Mouse (Mus musculus): Measurements from ENCODE around the gene Defb48.

Gene Defb48

DNA sequence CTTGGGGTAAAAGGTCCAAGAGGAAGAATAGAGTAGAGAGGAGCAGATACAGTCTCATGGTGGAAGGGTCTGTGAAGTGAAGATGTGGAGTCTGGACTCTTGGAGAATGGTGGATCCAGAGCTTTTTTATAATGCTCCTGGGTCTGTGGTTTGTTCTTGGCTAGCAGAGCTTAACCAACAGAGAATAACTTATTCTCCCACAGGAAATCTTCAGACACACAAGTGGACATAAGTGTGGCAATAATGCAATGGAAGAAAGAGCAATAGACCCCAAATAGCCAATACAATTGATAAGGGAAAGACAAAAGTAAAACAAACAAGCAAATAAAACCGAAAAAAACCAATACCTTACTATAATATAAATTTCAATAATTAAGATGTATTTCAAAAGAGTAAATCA is at the start of gene Defb48:
Gene Defb48 (minus strand): TSS at position 101 of the 400 bp plus-strand sequence.
- no peak for DNase-seq (ENCODE audit: low spot score)

DNA sequence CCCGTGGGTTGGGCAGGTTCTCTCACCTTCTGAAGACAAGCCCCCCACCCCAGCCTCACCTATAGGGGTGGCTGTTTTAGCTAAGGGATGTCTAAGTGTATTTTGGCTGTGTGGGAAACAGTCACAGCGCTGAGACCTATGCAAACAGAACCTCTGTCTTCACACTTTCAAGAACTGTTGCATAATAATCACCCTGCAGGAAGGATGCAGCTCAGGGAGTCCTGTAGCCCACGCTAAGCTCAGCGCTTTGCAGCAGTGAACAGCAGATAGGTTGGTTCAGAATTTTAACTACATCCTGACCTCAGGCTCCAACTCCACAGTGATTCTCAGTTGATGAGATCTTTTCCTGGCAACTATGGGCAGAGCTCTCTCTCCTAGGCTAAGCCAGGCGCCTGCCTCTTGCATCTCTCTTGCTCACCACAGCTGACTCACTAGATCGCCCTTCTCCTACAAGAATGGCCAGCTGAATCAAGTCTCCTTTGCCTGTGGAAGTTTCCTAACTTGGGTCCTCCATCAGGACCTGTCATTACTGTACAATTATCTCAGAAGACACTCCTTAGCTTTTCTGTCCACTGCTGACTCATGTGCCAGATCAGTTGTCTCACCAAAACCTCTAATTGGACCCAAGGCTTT is 36.3 kb upstream of the Defb48 start:
- DNase-seq (ENCODE audit: low spot score), result no peak

DNA sequence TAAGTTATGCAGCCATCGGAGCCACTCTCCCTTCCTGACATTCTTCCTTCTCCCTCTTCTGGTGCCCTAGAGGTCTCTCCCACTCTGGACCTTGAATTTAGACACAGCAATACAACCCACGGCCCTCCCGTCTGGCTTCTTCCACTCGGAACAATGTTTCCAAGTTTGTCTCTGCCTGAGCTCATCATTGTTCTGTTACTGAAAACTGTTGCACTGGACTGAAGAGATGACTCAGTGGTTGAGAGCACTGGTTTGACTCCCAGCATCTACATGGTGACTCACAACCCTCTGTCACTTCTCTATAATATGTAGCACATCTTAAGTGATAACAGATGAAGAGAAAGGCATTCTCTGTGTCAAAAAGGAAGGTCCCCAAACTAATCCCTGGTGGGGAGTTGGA is 30.4 kb upstream of the Defb48 start:
- no peak for DNase-seq (ENCODE audit: low spot score)

DNA sequence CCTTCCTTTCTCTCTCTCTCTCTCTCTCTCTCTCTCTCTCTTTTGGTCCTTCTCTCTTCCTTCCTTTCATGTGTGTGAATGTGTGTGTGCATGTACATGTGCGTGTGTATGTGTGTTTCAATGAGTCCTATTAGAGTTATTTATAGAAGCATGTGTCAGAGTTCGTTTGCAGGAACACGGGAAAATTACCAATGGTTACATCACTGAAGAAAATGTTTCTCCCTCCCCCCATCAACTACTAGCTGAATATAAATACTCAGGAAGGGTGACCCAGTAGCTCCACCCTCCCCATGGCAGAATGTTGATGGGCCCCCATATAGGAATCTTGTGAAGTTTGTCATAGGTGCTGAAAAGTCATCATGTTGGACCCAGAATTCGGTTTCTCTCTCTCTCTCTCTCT is 28.8 kb upstream of the Defb48 start:
- no peak for DNase-seq (ENCODE audit: low spot score)

DNA sequence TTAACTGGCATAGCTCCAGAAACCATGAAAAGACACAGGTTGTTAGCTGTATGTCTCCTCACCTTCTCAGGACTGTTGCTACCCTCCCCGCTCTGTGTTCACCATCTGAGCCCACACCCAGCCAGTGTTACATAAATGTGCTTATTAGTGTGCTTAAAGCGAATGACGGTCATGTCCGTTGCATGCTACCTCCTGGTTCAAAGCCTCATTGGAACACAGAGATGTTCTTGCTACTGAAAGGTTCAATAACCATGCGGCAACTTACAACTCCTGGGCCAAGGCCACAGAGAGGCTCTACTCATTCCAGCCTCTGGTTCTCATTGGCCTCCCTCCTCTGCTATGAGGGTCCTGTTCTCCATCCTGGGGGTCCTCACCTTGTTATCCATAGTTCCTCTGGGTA is 27.2 kb upstream of the Defb48 start, which contains the start of gene Defb43:
Gene Defb43 (plus strand): TSS at position 301 of the 400 bp plus-strand sequence.
- no peak for DNase-seq (ENCODE audit: low spot score)

DNA sequence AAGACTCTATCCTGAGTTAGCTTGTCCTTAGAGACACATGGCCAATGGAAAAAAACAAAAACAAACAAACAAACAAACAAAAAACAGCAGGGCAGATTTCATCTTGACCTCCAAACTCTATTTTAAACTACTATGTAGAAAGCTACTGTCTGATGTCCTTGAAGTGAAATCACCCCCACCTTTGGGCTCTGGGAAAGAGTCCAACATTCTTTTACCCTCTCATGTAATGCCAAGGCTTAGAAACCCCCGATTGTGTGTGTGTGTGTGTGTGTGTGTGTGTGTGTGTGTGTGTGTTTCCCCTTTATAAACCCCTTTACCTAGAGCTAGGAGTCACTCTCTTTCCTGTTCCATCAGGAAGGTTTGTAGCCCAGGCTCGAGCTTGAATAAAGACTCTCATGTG is 18.3 kb upstream of the Defb48 start:
- DNase-seq (ENCODE audit: low spot score), result no peak

DNA sequence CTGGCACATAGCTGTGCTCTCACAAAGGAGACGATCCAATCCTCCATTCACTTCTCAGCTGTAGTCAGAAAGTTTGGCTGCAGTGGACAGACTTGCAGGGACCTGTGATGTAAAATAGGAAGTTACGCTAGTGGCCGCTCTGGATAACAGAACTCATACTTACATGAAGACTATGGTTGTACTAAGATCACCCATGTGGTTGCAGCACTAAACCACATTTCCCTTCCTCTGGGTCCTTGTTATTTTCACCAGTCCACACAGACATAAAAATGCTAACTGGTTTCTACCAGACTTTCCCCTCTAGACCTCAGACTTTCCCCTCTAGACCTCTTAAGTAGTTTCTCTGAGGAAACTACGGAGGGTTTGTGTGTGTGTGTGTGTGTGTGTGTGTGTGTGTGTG is 14.7 kb upstream of the Defb48 start:
- DNase-seq (ENCODE audit: low spot score), result no peak

DNA sequence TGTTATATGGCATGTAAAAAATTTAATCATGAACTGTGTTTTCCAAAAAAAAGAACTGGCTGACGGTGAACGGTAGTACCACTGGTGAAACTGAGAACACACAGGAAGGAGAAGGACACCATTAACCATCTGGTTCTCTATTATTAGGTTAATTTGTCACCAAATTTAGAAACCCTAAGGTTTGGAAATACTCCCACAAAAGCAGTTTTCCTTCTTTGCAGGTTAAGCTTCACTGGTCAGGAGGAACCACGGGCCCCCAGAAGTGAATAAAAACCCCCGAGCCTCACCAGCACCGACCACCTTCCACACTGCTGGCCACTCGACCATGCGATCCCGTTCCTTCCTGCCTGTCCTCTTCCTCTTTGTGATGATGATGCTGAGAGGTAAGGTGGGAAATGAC is 13.5 kb upstream of the Defb48 start, which contains the start of gene Defb47:
Gene Defb47 (plus strand): TSS at position 301 of the 400 bp plus-strand sequence.
- no peak for DNase-seq (ENCODE audit: low spot score)

DNA sequence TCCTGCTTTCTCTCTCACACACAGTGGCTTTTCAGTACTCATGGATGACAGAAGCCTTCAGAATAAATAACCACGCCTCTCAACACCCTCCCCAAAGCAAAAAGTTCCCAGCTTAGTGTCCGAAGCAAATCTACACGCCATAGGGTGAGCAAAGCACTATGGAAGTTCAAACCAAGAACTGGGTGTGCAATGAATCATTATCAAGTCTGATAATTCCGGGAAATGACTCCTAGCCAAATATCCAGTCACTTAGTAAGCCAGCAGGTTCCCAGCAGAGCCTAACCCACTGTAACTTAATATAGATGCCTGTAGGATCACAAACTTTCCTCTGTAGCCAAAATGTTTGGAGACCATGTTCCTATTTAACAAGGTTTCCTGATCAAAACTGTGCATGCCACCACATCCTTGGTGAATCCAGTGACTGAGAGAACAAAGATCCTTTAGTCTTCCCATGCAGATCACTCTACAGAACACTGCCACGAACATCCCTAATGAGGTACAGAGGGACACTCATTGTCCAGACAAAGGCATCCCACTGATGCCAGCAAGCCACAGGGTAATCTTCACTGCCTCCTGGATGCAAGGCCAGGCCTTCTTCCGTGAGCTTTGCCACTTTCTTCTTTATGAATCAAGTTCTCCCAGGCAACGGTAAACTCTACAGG is 7.7 kb upstream of the Defb48 start:
- no peak for DNase-seq (ENCODE audit: low spot score)

DNA sequence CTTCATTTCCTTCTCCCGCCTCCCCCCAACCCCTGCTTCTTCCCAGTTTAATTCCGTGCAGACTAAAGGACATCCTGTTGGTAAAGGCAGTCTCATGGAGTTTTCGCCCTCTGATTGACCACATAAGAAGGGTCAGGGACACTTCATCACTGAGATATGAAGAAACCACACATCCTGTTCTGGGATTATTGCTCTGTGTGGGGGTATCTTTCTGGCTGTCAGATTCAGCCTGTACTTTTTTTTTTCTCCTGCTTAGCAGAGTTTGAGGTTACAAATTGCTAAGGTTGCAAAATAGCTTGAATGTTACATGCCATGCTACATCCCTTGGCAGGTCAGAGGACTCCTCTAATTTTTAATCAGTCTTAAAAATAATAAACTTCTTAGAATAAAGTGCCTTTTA is 7.0 kb upstream of the Defb48 start:
- no peak for DNase-seq (ENCODE audit: low spot score)

DNA sequence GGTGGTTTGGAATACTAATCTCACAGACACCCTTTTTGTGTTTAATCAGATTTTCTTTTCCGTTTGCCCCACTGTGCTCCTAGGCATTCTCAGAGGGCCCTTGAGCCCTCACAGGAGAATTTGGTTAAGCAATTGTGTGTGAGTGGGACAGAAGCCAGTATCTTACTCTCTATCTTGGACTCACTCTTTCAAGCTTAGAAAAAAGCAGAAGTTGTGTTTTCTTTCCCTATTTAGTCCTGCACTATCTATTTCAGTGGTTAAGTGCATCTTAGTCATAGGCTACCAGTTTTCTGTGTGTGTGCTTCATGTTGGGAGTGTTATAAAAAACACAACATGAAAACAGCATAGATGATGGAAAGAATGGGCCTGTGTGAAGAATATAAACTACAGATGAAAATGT is 4.5 kb downstream of the Defb48 start:
- no peak for DNase-seq (ENCODE audit: low spot score)

DNA sequence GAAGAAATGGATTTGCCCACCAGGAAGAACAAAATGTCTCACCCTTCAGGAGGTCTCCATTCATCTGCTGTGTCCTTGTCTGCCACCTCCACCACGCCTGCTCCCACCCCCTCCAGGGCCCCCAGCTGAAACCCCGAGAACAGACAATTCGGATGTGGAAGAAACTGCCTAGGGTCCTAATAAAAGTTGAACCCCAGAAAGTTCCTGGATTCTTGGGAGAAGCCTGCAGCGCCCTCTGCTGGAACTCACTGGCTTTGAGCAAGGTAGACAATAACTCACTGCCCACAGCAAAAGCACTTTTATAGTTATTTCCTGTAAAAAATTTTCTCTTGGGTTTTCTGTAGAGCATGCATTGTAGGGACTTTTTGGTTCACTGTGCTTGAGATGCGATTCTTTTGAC is 9.3 kb downstream of the Defb48 start:
- DNase-seq (ENCODE audit: low spot score), result peak; percentile 24

DNA sequence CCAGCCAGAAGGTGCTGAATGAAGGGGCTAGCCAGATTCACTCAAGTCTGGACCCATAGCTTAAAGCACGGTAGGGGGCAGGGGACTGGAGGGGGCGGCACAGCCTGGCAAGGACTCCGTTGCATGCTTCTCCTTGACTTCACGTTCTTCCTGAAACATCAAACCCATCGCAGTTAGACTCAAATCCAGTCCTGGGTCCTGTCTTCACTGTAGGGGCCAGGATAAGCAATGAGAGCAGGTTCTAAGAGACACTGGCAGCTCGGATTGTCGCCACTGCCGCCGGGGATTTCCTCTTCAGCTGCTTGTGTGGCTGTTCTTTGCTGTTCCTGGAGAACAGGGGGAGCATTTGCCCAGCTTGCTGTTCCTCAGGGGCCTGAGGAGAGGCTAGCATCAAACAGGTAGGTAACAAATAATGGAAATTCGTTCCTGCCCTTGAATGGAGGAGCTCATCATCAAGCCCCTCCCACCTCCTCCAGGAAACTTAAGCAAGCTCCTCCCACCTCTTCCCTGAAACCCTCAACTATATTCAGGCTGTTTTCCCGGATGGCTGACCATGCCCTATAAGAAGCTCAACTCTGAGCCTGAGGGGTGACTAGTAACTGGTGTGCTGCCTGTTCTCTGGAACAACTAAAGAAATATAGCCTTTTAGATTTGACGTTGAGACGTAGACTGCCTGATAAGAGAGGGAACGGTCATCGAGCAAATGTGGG is 18.3 kb downstream of the Defb48 start:
- no peak for DNase-seq (ENCODE audit: low spot score)

DNA sequence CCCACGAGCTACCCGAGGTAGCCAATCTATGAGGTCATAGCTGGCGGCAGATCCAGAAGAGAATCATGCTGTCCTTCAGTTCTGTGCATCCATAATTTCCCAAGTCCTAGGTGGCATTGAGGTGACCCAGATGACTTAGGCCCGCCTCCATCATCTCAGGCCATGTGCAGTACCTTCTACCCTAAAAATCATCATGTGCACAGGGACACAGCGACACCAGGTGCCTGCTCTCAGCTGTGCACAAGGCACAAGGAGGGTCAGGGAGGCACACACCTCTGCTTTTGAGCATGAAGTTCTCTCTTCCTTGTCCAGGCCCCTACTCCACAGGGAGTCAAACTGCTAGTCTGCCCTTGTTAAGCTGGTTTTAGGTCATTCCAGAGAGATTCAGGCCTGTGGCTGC is 19.0 kb downstream of the Defb48 start:
- DNase-seq (ENCODE audit: low spot score), result no peak

DNA sequence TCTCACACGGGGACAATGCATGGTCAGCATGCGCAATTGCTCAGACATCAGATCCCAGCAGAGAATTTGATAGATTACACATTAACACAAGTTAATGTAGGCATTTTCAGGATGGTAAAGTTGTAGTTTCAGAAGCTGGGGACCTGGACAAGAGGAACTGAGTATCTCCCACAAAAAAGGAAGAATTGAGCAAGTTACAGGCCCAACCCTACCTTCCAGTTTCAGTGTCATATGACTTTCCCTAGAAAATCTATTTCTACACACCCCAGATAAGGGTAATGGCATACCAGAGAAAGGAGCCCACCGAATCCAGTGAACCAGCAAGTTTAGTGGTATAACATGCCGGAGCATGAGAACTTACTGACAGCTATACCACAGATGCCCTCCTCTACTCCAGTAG is 20.7 kb downstream of the Defb48 start:
- DNase-seq (ENCODE audit: low spot score), result no peak

DNA sequence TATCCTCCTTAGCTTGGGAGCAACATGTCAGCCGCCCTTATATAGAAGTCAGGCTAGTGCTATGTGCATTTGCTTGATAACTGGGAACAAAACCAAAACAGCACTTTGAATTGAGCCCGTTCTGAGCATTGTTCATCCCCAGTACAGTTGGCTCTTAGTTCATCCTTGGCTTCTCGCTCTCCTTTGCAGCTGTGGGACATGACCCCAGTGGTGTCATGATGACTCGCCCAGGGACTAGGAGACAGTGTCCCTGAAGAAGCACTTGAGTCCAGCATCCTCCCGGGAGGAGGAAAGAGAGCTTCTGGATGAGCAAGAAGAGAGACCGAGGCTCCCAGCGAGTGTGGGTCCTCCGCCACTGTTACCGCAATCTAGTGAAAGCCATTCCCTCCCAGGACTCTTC is 28.2 kb downstream of the Defb48 start:
- DNase-seq (ENCODE audit: low spot score), result no peak

DNA sequence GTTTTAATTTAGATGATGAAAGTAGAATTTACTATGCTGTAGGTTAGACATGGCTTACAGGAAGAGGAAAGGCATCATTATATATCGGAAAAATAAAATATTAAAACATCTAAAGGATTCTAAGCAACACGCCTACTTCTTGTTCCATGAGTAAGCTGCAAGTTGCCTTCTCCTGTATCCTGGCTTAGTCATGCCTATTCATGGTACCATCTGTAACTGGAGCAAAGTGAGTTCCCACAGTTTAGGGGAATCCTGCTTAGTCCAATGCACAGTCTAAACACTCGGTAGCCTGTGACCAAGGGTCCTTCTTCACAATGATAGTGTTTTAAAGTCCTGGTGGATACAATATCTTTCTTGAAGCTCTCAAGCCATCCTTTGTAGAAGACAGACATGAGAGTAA is 37.5 kb downstream of the Defb48 start:
- DNase-seq (ENCODE audit: low spot score), result no peak

DNA sequence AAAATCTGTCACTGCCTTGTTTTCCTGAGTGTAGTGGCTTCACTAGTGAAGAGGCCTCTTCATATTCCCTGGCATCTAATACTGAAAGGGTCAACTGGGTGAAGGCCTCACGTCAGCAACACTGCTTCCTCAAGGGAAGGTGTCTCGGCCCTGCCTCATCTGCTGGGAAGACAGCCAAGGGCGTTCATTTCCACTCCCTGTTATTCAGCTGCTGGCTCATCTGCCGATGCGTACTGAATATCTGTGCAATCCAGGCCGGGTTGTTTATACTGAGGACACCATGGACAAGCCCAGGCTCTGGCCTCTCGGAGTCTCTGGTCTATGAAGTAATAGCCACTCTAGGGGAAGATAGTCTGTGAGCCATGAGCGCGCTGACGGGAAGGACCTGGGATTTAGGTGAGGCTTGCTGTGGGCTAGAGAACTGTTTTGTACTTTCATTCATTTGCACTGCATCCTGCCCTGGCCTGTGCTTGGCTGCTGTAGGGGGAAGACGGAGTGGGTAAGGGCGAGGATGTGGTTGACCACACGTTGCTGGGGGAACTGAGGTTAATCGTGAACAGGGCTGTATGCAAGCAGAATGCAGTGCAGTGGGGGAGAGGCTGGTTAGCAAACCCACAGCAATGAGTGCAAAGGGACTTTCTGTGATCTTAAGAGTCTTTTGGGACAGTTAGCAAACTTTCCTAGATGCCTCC is 43.8 kb downstream of the Defb48 start:
- DNase-seq (ENCODE audit: low spot score), result no peak

DNA sequence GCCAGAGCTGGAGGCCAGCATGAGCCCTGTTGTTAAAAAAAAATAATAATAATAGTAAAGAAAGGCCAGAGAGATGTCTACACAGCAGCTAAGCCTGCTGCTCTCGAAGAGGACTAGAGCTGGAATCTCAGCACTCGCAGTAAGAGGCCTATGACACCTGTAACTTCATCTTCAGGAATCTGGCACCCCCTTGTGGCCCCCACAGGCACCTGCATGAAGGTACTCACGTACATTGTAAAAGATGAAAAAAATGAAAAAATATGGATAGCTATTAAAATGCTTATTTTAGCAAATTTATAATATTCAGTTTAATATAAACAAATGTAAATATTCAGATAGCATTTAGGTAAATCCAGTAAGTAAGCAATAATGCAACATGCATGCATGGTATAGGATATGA is 44.9 kb downstream of the Defb48 start:
- DNase-seq (ENCODE audit: low spot score), result peak; percentile 3

DNA sequence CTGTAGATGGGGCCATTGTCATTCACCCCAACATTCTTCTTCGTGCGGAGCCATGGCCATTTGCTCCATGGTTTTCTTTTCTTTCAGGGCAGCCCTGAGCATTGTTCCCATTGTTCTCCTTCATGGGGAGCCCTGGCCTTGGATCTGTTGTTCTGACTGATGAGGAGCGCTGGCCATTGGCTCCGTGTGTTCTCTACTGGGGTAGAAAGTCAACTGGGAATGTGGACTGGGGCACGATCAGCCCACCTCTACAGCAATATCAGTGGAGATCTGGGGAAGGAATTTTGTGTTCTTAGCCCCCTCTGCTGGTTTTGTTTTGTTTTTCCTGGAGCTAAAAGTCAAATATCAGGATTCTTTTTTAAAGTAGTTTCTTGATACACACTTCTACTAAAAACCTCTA is 46.6 kb downstream of the Defb48 start:
- no peak for DNase-seq (ENCODE audit: low spot score)

DNA sequence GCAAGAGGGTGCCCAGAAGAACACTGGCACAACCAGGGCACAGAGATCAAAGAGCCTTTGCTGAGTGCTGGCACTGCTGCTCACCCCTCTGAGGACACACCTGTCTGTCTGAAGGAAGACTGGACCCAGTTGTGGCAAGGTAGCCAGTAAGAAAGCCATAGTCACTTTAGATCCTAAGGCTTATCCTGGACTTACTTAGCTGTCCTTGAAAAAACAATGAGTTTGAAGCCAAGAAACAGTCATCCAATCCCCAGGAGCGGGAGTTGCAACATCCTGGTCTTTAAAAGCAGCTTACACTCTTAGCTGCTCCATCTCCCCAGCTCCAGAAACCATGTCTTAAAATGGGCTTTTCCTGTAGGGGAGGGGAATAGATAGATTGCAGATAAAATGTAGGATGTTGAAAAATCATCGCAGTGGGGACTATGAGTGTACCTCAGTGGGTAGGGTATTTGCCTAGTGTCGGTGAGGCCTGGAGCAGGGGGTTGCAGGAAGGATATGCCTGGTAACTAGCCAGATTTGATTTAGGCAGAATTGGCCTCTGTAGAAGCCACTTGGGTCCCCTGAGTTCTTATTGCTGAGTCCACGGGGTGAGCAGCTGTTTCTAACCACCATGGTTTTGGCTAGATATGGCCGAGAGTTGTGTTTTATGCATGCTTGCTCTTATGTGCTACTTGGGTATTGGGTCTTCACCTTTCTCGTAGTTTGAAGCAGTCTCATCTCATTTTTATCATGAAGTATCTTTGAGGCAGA is 47.5 kb downstream of the Defb48 start:
- DNase-seq (ENCODE audit: low spot score), result no peak

DNA sequence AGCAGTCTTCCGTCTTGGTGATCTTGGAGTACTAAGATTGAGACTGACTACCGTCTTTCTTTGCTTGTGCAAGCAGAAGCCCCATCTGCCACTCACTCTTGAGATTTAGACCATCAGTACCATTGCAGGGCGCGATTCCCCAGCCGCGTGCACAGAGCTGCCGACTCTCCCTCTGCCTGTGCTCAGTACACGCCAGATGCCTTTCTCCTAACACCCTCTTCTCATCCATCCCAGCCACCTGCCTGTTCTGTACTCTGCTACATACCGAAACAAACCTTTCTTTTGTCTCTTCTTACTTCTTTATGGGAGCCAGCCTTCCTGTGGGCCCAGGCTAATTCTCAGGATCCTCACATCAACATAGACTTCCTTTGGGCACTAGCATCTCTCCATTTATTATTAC is 48.9 kb downstream of the Defb48 start:
- DNase-seq (ENCODE audit: low spot score), result no peak
